Mouse (Mus musculus) heart, adult 11 months (tissue): ENCODE measurements around the gene Ctbp2.
A peak's percentile ranks its signal among the peaks of the same experiment; 100 is the strongest.

Source experiments
- DNase-seq: peaks from one replicate; pipeline ENCODE4 v3.0.0; 2022

Ctbp2 gene

DNA sequence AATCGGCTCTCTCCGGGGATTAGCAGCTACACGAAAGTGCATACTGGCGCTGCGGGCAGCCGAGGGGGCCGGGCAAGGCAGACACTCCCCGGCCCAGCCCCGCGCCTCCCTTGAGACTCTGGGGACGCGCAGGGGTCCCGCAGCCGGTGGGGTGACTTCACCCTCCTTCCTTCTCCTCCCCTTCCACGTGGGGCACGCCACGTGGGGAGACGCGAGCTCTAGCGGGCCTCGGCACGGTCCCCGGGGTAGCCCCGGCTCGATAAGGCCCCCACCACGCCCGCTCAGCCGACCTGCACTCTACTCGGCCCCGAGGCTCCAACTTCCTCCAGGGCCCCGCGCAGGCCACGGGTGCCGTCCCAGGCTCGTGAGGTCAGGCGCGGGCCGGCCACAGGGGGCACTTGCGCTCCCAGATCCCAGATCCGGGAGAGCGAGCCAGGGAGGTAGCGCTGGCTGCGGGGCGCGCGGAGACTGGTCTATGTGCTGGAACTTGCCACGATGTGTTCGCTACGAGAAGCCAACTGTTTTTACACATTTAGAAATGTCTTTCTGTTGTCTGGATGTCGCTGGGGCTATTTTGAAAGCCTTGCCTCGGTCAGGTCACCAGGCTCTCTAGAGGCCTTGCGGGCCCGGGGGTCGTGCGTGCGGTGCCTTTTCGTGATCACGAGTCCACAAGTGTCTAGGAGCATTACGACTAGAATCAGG is at the start of gene Ctbp2:
Gene Ctbp2, minus strand, starts transcription at position 356 of the 702 bp plus-strand sequence.
- peak; percentile 99 for DNase-seq

- peak; percentile 95 for DNase-seq
Observed at GRCm38 (mm10) chr7:133171403-133172032, 47.4 kb upstream of the Ctbp2 start.

- DNase-seq, result no peak
Observed at GRCm38 (mm10) chr7:133168928-133169327, 44.8 kb upstream of the Ctbp2 start.

DNA sequence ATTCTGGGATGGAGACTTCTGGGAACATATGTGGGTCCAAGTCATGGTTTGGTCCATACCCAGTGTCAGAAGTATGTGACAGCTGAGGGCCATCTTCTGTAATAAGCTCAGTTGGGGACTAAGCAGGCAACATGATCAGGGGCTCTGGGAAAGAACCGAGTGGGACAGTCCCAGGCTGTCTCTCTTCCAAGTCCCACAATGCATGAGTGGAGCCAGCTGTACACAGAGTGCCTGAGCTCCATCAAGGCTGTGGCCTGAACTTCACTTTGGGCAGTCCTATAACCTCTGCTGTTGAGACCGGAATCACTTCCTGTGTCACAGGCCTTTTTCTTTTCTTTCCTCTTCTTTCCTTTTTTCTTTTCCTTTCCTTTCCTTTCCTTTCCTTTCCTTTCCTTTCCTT is 43.7 kb upstream of the Ctbp2 start:
- DNase-seq, result peak; percentile 64

DNA sequence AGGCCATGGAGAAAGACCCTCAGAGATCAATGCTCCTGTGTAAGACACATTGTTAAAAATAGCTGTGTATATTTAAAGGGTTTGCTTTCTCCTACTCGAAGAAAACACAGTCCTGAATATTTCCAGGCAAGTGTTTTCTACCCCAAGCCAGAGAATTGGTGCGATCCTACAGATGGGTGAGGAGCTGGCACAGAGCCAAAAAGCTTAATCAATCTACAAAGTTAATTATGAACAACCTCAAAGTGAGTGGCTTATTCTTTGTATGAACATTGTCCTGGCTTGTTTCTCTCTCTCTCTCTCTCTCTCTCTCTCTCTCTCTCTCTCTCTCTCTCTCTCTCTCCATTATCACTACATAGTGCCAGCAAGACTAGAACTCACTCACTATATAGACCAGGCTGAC is 40.6 kb upstream of the Ctbp2 start:
- no peak for DNase-seq

- peak; percentile 92 for DNase-seq
Observed at GRCm38 (mm10) chr7:133163011-133163410, 38.9 kb upstream of the Ctbp2 start.

DNA sequence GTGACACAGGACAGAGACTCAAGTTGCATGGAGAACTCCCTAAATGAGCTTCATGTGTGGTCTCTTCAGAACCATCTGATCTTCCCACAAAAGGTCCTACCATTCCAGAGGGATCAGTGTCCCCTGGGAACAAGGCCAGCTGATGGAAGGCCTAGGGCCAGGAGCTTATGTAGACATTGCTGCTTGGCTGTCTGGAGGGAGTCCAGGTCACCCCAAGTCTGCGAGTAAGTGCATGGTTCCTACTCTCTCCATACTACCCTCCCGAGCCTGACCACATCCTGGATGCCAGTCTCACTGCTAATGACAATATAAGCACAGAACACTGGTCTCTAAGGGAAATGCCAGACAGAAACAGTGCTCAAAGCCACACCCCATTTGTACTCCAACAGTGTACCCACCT is 38.0 kb upstream of the Ctbp2 start:
- DNase-seq, result peak; percentile 70

DNA sequence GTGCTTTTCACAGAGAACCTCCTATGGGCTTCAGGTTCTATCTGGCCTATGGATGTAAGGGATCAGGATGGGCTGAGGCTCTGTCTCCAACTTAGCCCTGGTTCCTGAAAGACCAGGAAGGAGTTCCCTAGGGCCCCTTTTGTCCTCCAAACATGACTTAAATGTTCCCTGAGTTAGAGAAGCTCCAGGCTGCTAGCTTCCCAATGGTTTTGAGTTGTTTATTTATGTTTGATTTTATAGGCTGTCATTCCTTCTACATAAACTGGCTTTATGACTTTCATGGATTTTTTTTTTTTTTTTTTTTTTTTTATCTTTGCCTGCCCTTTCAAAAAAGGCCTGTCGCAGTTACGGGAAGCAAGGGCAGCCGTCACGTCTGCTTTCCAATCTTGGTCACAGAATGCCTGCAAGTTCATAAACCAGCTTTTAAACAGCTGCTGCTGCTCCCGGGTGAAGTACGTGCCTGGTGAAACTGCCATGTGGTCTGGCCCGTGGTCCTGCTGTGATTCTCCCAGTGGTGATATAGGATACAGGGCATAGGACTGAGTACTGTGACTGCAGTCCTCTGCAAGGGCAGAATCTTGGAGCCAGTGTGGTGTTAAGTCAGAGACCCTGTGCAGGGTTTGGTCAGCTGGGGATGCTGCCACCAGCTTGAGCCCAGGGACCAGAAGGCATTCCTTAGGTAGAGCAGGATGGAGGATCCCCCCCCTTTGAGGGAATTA is 37.4 kb upstream of the Ctbp2 start:
- peak; percentile 72 for DNase-seq

DNA sequence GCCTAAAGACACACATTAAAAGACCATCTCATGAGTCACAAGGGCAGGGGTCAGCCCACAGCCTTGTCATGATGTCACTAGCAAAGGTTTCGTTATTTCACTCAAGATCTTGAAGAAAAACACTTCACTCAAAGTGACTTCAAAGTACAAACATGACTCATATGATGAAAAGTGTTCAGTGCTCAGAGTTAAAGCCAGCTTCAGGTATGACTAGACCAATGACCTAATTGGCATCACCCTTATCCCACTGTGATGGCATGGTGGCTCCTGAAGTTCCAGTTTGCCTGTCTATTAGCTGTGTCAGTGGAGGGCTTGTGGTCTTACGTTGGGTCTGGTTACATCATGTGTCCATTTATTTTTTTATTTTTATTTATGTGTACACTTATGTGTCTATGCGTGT is 35.4 kb upstream of the Ctbp2 start:
- peak; percentile 65 for DNase-seq

- DNase-seq, result peak; percentile 68
Observed at GRCm38 (mm10) chr7:133155621-133156020, 31.5 kb upstream of the Ctbp2 start.

DNA sequence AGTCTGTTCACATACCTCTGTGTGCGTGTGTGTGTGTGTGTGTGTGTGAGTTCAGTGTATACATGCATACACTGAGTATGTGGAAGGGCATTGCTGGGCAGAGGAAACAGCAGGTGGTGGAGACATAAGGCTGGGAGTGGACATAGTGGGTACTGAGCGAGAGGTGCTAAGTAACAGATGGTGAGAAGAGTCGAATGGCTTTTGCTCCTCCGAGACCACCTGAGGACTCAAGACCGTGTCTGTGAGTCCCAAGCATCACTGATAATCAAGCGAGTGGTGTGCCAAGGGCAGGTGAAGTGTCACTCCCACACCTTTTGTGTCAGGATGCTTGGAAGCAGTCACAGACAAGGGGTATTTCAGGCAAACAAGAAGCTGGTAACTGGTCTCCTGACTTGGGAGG is 30.7 kb upstream of the Ctbp2 start:
- DNase-seq, result no peak

DNA sequence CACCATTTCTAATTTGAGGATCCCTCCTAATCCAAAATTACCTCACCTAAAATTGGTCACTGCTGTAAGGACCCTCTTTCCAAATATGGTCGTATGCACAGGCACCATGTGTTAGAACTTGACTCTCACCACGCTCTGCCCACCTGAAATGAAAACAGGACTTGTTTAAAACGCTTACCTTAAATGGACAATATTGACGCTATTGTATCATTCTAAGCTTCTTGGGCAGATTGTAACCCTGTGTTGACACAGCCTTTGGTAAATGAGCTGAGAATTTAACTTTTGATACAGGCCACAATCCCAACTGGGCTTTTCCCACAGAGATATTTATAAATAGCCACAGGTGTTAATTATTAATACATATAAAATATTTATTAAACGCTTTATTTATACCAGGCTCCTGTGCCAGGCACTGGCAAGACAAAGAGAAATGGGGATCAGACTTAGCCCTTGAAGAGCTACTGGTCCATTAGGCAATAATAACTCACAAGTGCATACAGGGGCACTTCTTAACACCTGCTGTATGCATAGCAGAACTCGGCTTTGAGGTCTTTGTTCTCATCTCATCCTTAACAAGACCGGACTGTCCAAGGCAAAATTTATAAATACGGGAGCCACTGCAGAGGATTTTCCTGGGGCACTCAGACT is 15.7 kb upstream of the Ctbp2 start:
- DNase-seq, result no peak

- no peak for DNase-seq
Observed at GRCm38 (mm10) chr7:133133552-133133951, 9.4 kb upstream of the Ctbp2 start.

DNA sequence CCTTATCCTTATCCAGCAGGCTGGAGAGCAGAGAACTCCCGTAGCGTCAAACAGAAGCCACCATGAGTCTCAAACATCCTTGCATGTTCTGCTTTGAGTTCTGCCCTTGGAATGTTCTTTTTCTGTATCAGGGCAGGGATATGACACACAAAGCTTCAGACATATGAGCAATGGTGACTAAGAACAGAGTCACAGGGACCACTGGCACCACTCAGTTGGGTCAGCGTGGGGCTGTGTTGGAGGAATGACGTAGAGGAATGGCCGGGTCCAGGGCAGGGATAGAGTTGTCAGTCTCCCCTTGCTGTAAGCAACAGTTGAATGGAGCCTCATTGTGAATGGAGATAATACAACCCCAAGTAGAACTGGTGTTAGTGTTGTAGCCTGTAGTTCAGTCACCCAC is 8.5 kb upstream of the Ctbp2 start:
- no peak for DNase-seq

DNA sequence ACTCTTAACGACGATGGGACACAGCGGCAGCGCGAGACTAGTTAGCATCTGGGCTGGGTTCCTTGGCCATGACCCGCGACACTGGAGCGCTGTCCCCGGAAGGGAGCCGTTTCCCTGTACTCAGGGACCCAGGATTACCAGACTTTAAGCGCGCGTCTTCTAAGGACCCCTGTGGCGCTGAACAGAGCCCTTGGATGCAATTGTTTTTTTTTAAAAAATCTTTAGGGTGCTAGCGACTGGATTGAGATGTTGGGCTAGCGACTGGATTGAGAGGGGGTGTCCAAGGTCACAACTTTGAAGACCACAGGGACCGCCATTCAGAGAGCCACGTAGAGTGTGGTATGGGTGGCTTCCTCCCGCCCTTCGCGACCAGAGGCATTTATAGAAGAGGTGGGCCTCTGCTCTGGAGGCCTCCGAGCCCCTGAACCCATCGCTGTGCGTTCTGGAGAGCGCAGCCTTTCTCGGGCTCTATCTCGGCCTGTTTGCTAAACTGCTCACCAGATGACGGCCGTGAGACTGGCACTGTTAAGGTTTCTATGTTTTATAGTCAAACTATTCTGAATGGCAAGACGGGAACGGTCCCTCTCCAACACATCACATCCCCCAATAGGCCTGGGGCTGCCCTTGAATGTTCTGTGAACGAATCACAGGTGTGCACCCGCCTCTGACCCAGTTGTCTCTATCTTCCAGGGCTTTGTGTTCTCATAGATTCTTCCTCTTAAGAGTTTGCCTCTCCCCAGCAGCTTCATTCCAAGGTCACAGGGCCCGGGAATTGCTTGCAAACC is 739 bp upstream of the Ctbp2 start:
- peak; percentile 90 for DNase-seq

DNA sequence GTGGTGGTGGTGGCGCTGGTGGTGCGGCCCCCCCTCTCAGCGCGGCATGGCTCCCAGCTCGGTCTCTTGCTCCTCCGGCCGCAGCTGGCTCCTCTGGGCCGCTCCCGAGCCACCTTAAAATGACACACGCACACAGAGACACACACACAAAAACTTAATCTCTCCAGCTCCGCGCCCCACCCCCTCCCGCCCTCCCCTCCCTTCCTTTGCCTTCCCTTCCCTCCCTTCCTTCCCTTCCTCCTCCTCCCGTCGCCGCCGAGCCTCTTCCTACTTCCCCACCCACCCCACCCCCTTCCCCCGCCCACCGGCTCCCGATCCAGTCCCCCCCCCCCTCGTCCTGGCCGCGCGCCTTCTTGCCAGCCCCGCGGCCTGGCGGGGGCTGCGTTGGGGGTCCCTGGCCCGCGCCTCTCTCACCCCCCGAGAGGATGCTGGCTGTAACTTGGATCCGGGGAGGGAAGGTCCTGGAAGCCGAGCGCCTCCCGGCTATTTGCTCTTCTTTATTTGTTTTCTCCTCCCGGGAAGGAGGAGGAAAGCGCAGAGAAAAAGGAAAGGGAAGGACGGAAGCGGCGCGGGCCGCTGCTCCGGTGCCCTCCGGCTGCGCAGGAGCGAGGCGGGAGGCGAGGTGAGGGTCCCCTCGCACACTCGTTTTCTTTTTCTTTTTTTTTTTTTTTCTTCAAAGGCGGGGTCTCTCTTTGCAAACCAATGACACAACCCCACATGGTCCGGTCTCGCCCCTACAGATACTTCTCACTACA is 733 bp downstream of the Ctbp2 start, which contains the start of gene Fgfr2:
Gene Fgfr2, minus strand, starts transcription at position 107 of the 755 bp plus-strand sequence.
- peak; percentile 98 for DNase-seq

DNA sequence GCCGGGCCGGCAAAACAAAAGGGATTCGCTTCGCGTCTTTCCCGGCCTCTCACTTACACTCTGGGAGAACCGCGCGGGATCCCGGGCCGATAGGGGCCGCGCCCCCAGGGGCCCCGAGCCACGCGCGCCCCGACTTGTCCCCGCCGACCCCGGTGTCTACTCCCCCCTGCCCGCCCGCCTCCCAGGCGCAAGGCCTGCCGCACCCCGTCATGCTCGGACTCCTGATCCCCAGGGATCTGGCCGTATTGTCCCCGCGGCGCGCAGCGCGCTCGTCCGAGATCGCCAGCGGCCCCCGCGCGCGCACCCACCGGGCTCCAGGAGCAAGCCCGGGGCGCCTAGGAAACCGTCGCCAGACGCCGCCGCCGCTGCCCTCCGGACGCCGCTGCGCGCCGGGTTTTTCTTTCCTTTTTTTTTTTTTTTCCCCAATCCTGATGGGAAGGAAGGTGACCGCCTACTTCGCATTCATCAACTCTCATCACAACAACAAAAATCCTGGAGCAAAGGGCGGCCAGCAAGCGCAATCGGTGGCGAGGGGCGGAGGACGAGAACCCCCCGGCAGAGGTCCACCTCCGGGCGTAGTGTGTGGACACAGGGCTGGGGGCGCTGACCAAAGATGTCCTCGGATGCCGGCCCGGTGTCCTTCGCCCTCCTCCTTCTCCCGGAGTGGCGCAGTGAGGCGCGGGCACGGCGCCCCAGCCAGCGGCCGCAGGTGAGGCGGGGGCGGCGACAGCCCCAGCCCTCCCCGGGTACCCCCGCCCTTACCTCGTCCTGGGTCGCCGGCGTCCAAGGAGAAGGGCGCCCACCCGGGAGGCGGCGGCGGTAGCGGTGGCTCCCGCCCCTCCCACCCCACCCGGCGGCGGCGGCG is 1.5 kb downstream of the Ctbp2 start:
- peak; percentile 98 for DNase-seq

DNA sequence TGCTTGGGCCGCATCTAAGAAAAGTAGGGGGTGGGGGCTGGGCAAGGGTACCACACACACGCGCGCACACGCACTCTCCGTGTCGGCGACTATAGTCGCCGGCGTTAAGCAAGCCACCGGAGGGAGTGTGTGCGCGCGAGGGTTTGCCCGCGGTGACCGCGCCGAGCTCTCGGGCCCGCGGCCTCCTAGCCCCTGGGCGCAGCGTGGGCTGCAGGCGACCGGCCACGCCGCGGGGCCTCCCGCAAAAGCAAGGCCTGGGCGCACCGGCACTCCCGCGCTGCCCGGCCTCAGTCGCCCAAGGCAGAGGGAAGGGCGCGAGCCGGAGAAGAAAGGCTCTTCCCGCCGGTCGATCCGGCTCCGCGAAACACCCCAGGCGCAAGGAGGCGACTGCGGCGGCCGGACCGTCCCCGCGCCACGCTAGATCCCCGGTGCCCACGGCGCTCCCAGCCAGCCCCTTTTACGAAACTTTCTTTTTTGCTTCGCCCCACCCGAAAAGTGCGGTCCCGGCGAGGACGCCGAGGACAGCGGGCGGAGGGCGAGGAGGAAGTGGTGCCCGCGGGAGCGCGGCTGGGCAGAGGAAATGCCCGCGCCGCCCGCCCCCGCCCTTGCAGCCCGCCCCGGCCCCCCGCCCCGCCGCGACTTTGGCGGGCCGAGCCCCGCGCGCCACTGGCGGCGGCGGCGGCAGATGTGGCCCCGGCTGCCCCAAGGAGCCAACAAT is 2.3 kb downstream of the Ctbp2 start:
- peak; percentile 96 for DNase-seq

DNA sequence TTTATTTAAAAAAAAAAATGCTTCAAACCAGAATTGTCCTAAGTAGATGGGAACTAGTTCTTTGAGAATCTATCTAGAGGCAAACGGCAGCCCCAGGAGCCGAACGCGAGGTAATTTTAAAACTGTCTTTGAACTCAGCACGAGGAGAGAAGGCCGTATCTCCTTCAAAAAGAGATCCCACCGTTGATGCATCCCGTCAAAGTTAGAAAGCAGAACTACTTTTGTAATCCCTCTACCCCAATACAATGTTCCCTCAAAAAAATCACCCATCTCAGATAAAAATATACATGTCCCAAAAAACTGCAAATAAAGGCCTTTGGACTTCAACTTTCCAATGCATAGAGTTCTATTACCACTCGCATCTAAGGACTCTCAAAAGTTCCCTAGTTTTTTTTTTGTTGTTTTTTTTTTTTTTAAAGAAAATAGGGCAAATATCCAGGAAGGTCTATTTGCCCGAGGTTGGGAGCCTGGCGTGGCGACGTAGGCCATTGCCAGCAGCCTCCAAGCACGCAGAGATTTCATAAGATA is 3.0 kb downstream of the Ctbp2 start:
- no peak for DNase-seq

DNA sequence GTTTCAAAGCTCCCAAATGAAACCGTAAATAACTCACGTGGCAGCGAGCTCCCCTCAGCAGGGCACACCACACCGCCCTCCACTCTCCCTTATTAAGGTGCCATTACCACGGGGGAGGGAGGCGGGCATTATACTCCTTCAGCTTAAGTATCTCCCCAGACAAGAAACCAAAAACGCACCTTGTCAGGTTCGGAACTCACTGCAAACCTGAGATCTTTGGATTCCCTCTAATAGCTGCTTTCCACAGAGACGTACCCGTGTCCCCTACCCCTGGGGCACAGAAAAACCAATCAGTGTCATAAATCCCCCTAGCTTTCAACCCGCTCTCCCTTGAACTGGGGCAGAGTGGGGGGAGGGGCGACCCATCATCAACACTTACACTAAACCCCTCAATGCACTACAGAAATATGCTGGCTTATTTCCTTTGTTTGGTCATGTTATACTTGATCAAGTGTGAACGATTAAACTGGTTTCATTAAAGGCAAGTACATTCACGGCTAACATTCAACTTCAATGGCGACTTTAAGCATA is 3.9 kb downstream of the Ctbp2 start:
- DNase-seq, result no peak
